Mouse (Mus musculus) layer of hippocampus, postnatal 36 days (tissue): ENCODE data around the gene Zbtb9. TPM values are rescaled to one million over a fixed set of nuclear protein-coding genes. Genes with fewer than 3 reads are reported as not detected.
A peak's percentile ranks its signal among the peaks of the same experiment; 100 is the strongest.
"Not testable (repeated sequence)": the region's sequence is repeated elsewhere in the genome, so short reads cannot be mapped to it uniquely, and the experiment has no call there.

Source experiments
- DNase-seq, 2 experiments: peaks; one replicate each; pipeline ENCODE4 v3.0.0; 2022
- total RNA-seq, 2 experiments: library from RNA; stranded (reverse); gene quantifications; 2 replicates each; pipeline ENCODE4 v1.2.3; 2021

Gene Zbtb9
- 10 to 100 TPM; 15.0 to 15.6 TPM for total RNA-seq

- DNase-seq: peak; percentile 96
Measured at GRCm38 (mm10) chr17:26972703-26973574, at the start of gene Zbtb9. Gene Zbtb9, plus strand, starts transcription at chr17:26973167.

- DNase-seq: not testable (repeated sequence)
Measured at GRCm38 (mm10) chr17:26925414-26925813, 47.6 kb upstream of the Zbtb9 start.

- DNase-seq: peak in 1 of 2 experiments; percentile 29
Measured at GRCm38 (mm10) chr17:26931795-26932194, 41.2 kb upstream of the Zbtb9 start.

- DNase-seq: peak; percentile 94 to 95
Measured at GRCm38 (mm10) chr17:26932839-26933398, 40.0 kb upstream of the Zbtb9 start, which contains the start of gene Phf1. Gene Phf1, plus strand, starts transcription at chr17:26933052.

GRCm38 (mm10) chr17:26933419-26933818, 39.5 kb upstream of the Zbtb9 start:
- no peak for DNase-seq

GRCm38 (mm10) chr17:26933885-26934827, 38.8 kb upstream of the Zbtb9 start:
- DNase-seq: no peak

- no peak for DNase-seq
Measured at GRCm38 (mm10) chr17:26935027-26935426, 37.9 kb upstream of the Zbtb9 start.

- DNase-seq: peak in 1 of 2 experiments; percentile 1
Measured at GRCm38 (mm10) chr17:26936453-26936852, 36.5 kb upstream of the Zbtb9 start.

GRCm38 (mm10) chr17:26936921-26937695, 35.9 kb upstream of the Zbtb9 start:
- DNase-seq: no peak

- DNase-seq: peak in 1 of 2 experiments; percentile 1
Measured at GRCm38 (mm10) chr17:26937883-26938695, 34.9 kb upstream of the Zbtb9 start.

- DNase-seq: no peak
Measured at GRCm38 (mm10) chr17:26938731-26939130, 34.2 kb upstream of the Zbtb9 start.

- DNase-seq: peak; percentile 99 to 100
Measured at GRCm38 (mm10) chr17:26939178-26939972, 33.6 kb upstream of the Zbtb9 start, which contains the start of gene Cuta. Gene Cuta, minus strand, starts transcription at chr17:26939569.

GRCm38 (mm10) chr17:26939973-26940300, 33.0 kb upstream of the Zbtb9 start:
- peak in 1 of 2 experiments; percentile 10 for DNase-seq

GRCm38 (mm10) chr17:26941031-26941789, 31.8 kb upstream of the Zbtb9 start, which contains the start of gene Syngap1:
Gene Syngap1, plus strand, starts transcription at chr17:26941253.
- peak in 1 of 2 experiments; percentile 50 for DNase-seq

- DNase-seq: peak in 1 of 2 experiments; percentile 1
Measured at GRCm38 (mm10) chr17:26941841-26942570, 31.0 kb upstream of the Zbtb9 start.

GRCm38 (mm10) chr17:26945824-26946495, 27.0 kb upstream of the Zbtb9 start:
- no peak for DNase-seq

GRCm38 (mm10) chr17:26946567-26946966, 26.4 kb upstream of the Zbtb9 start:
- DNase-seq: peak; percentile 71 to 75
